Mouse (Mus musculus): ENCODE results near the gene Dohh. TPM values are rescaled to one million over a fixed set of nuclear protein-coding genes. Genes with fewer than 3 reads are reported as not detected.

Gene Dohh
- polyA plus RNA-seq, 1 experiment, result 47.9 TPM

GRCm38 (mm10) chr10:81364666-81365065 lies 19.6 kb upstream of the Dohh start:
- no peak for DNase-seq (ENCODE audit: low read depth in 1 of 2, low spot score in 2 of 2)
- 95% methylated on average over 28 of the region's 28 CpGs for WGBS
- Histone ChIP-seq H3K4me1 (ENCODE audit: control insufficient read depth, insufficient read depth, insufficient read length) (no peaks in the 10 kb centered on the region; the same call in none of the 2 replicates), H3K4me3 (ENCODE audit: extremely low read depth, insufficient read depth, insufficient read length) (no peak overlapping the region), H3K27me3 (ENCODE audit: control insufficient read depth, insufficient read depth, low read length) (no peaks in the 10 kb centered on the region), H3K27ac (ENCODE audit: insufficient read depth, low read length) (no peak overlapping the region), H3K36me3 (ENCODE audit: control insufficient read depth, insufficient read depth, low read length) (peaks cover 27% of the 10 kb centered on the region)
- TF ChIP-seq POLR2A (IDR thresholded peaks at IDR 0.05; ENCODE audit: low read depth, low read length) (no peak), CTCF (IDR thresholded peaks at IDR 0.05; ENCODE audit: extremely low read depth, insufficient read depth, insufficient read length, insufficient replicate concordance) (no peak)

- H3K27me3 ChIP-seq (ENCODE audit: control insufficient read depth, insufficient read depth, low read length), result no peaks in the 10 kb centered on the region
- no peak for TF ChIP-seq POLR2A (IDR thresholded peaks at IDR 0.05; ENCODE audit: low read depth, low read length)
- no peak for TF ChIP-seq CTCF (IDR thresholded peaks at IDR 0.05; ENCODE audit: extremely low read depth, insufficient read depth, insufficient read length, insufficient replicate concordance)
- DNase-seq (ENCODE audit: low read depth in 1 of 2, low spot score in 2 of 2), result no peak
- H3K4me3 ChIP-seq (ENCODE audit: extremely low read depth, insufficient read depth, insufficient read length), result no peak overlapping the region
- no peak overlapping the region for H3K27ac ChIP-seq (ENCODE audit: insufficient read depth, low read length)
- 64% methylated on average over 4 of the region's 4 CpGs for WGBS
- H3K4me1 ChIP-seq (ENCODE audit: control insufficient read depth, insufficient read depth, insufficient read length), result no peaks in the 10 kb centered on the region; the same call in none of the 2 replicates
- H3K36me3 ChIP-seq (ENCODE audit: control insufficient read depth, insufficient read depth, low read length), result peaks cover 31% of the 10 kb centered on the region
Observed at GRCm38 (mm10) chr10:81365073-81365472, 19.2 kb upstream of the Dohh start.

- Histone ChIP-seq H3K27me3 (ENCODE audit: control insufficient read depth, insufficient read depth, low read length) (no peaks in the 10 kb centered on the region), H3K36me3 (ENCODE audit: control insufficient read depth, insufficient read depth, low read length) (peaks cover 39% of the 10 kb centered on the region), H3K4me1 (ENCODE audit: control insufficient read depth, insufficient read depth, insufficient read length) (no peaks in the 10 kb centered on the region; the same call in none of the 2 replicates), H3K27ac (ENCODE audit: insufficient read depth, low read length) (no peak within 1 kb of the TSS; the same call in 1 of the 2 replicates), H3K4me3 (ENCODE audit: extremely low read depth, insufficient read depth, insufficient read length) (no peak within 1 kb of the TSS)
- no peak for DNase-seq (ENCODE audit: low read depth in 1 of 2, low spot score in 2 of 2)
- WGBS, result 52% methylated on average over 12 of the region's 12 CpGs
- TF ChIP-seq CTCF (IDR thresholded peaks at IDR 0.05; ENCODE audit: extremely low read depth, insufficient read depth, insufficient read length, insufficient replicate concordance), result no peak
- no peak for TF ChIP-seq POLR2A (IDR thresholded peaks at IDR 0.05; ENCODE audit: low read depth, low read length)
Observed at GRCm38 (mm10) chr10:81365672-81366476, 18.4 kb upstream of the Dohh start, which contains the start of gene 4930404N11Rik. Gene 4930404N11Rik (minus strand): TSS chr10:81365816.

GRCm38 (mm10) chr10:81366477-81367206 lies 17.6 kb upstream of the Dohh start:
- no peaks in the 10 kb centered on the region; the same call in none of the 2 replicates for H3K4me1 ChIP-seq (ENCODE audit: control insufficient read depth, insufficient read depth, insufficient read length)
- DNase-seq (ENCODE audit: low read depth in 1 of 2, low spot score in 2 of 2), result no peak
- WGBS, result 79% methylated on average over 6 of the region's 6 CpGs
- TF ChIP-seq CTCF (IDR thresholded peaks at IDR 0.05; ENCODE audit: extremely low read depth, insufficient read depth, insufficient read length, insufficient replicate concordance), result no peak
- TF ChIP-seq POLR2A (IDR thresholded peaks at IDR 0.05; ENCODE audit: low read depth, low read length), result no peak
- peaks cover 41% of the 10 kb centered on the region for H3K36me3 ChIP-seq (ENCODE audit: control insufficient read depth, insufficient read depth, low read length)
- H3K27ac ChIP-seq (ENCODE audit: insufficient read depth, low read length), result no peak overlapping the region; the same call in 1 of the 2 replicates
- H3K27me3 ChIP-seq (ENCODE audit: control insufficient read depth, insufficient read depth, low read length), result no peaks in the 10 kb centered on the region
- no peak overlapping the region for H3K4me3 ChIP-seq (ENCODE audit: extremely low read depth, insufficient read depth, insufficient read length)

- Histone ChIP-seq H3K27ac (ENCODE audit: insufficient read depth, low read length) (no peak overlapping the region), H3K27me3 (ENCODE audit: control insufficient read depth, insufficient read depth, low read length) (no peaks in the 10 kb centered on the region), H3K4me1 (ENCODE audit: control insufficient read depth, insufficient read depth, insufficient read length) (no peaks in the 10 kb centered on the region; the same call in none of the 2 replicates), H3K36me3 (ENCODE audit: control insufficient read depth, insufficient read depth, low read length) (peaks cover 41% of the 10 kb centered on the region), H3K4me3 (ENCODE audit: extremely low read depth, insufficient read depth, insufficient read length) (no peak overlapping the region)
- DNase-seq (ENCODE audit: low read depth in 1 of 2, low spot score in 2 of 2), result no peak
- WGBS, result 95% methylated on average over 6 of the region's 6 CpGs
- TF ChIP-seq CTCF (IDR thresholded peaks at IDR 0.05; ENCODE audit: extremely low read depth, insufficient read depth, insufficient read length, insufficient replicate concordance) (no peak), POLR2A (IDR thresholded peaks at IDR 0.05; ENCODE audit: low read depth, low read length) (no peak)
Observed at GRCm38 (mm10) chr10:81367207-81367495, 17.1 kb upstream of the Dohh start.

- H3K36me3 ChIP-seq (ENCODE audit: control insufficient read depth, insufficient read depth, low read length), result peaks cover 7% of the 10 kb centered on the region
- no peaks in the 10 kb centered on the region for H3K27me3 ChIP-seq (ENCODE audit: control insufficient read depth, insufficient read depth, low read length)
- no peak for DNase-seq (ENCODE audit: low read depth in 1 of 2, low spot score in 2 of 2)
- 97% methylated on average over 10 of the region's 10 CpGs for WGBS
- TF ChIP-seq CTCF (IDR thresholded peaks at IDR 0.05; ENCODE audit: extremely low read depth, insufficient read depth, insufficient read length, insufficient replicate concordance), result no peak
- TF ChIP-seq POLR2A (IDR thresholded peaks at IDR 0.05; ENCODE audit: low read depth, low read length), result no peak
- peaks cover 16% of the 10 kb centered on the region; the same call in 1 of the 2 replicates for H3K4me1 ChIP-seq (ENCODE audit: control insufficient read depth, insufficient read depth, insufficient read length)
- H3K27ac ChIP-seq (ENCODE audit: insufficient read depth, low read length), result no peak overlapping the region
- no peak overlapping the region for H3K4me3 ChIP-seq (ENCODE audit: extremely low read depth, insufficient read depth, insufficient read length)
Observed at GRCm38 (mm10) chr10:81375322-81375721, 8.9 kb upstream of the Dohh start.

Data from spleen, adult 2 months (tissue).